Mouse (Mus musculus): Measurements from ENCODE around the gene Cpne1. TPM values are rescaled to one million over a fixed set of nuclear protein-coding genes. Genes with fewer than 3 reads are reported as not detected.

Cpne1 gene
- polyA plus RNA-seq (2014; fragmentation: Nextera tagmentation; extraction: Ambion mirVana) = 21.8 and 22.1 TPM in 2 replicates

DNA sequence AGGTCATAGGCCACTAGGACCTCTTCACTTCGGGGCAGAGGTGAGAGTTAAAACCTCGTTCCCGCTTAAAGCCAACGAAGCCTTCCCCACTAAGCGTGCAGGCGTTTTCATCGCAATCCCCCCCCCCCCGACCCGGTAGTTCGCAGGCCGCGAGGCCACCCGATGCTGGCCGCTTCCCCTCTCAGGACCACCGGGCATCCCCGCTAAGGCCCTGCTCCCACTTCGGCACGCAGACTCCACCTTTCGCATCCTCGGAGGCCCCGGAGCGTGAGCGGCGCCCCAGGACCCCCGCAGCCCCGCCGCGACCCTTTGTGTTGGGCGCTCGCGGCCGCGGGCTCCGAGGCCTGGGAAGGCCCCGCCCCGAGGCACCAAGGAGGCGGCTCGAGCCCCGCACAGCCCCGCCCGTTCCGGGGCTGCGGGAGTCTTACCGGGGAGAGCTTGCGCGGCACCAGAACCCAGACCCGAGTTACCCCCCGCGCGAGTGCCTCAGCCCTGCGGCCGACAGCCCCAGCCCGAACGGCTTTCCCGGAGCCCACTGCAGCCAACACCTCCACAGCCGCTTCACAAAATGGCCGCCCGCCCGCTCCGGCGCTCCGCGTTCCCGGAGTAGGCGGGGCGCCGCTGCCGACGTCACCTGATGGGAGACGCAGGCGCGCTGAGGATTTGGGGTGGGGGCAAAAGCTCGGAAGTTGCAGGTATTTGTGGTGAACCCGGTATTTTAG, at the start of gene Cpne1, which contains the start of gene Rbm12:
Gene Cpne1 (minus strand): TSS at position 608 of the 722 bp plus-strand sequence.
Gene Rbm12 (minus strand): TSS at position 621 of the 722 bp plus-strand sequence.
- peak; percentile 89 for ATAC-seq (ENCODE audit: insufficient number of reproducible peaks, insufficient read depth, low FRiP score, low read depth)

DNA sequence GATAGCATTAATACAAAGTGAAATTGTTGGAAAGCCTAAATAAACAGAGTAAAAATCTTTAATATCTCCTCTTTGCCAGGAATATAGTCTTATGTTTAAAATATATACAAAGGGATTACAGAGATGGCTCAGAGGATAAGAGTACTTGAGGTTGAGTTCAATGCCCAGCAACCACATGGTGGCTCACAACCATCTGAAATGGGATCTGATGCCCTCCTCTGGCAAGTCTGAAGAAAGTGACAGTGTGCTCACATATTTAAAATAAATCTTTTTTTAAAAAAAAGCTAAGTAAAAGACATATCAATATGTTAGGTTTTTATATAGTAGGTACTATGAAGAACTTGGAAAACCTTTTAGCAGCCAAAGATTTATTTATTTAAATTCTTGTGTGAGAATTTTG, 39.8 kb upstream of the Cpne1 start:
- no peak overlapping the region for H3K9ac ChIP-seq (ENCODE audit: low read length)
- H3K9me3 ChIP-seq (ENCODE audit: control insufficient read depth, low read length) = no peaks in the 10 kb centered on the region
- peaks cover 97% of the 10 kb centered on the region for H3K36me3 ChIP-seq (ENCODE audit: control insufficient read depth, insufficient read depth, low read length)
- no peaks in the 10 kb centered on the region for H3K27me3 ChIP-seq (ENCODE audit: control insufficient read depth, insufficient read depth, low read length)
- no peak for ATAC-seq (ENCODE audit: insufficient number of reproducible peaks, insufficient read depth, low FRiP score, low read depth)
- H3K4me2 ChIP-seq (ENCODE audit: low read length) = no peak overlapping the region
- H3K27ac ChIP-seq (replicated peaks in 1 of 2; ENCODE audit: control insufficient read depth in 1 of 2, insufficient read depth in 1 of 2, low read depth in 2 of 2, low read length in 2 of 2) = no peak overlapping the region
- no peak overlapping the region for H3K4me3 ChIP-seq (ENCODE audit: control insufficient read depth in 1 of 2, insufficient read depth in 1 of 2, low read depth in 1 of 2, low read length in 2 of 2)
- no peaks in the 10 kb centered on the region for H3K4me1 ChIP-seq (ENCODE audit: control insufficient read depth in 2 of 2, insufficient read depth in 2 of 2, low read length in 2 of 2)

More for the DNA sequence above, at the start of gene Cpne1, which contains the start of gene Rbm12:
- Histone ChIP-seq H3K9me3 (ENCODE audit: control insufficient read depth, low read length) (no peaks in the 10 kb centered on the region), H3K4me3 (ENCODE audit: control insufficient read depth in 1 of 2, insufficient read depth in 1 of 2, low read depth in 1 of 2, low read length in 2 of 2) (peak within 1 kb of the TSS; percentile 80 to 93), H3K36me3 (ENCODE audit: control insufficient read depth, insufficient read depth, low read length) (no peaks in the 10 kb centered on the region), H3K27ac (replicated peaks in 1 of 2; ENCODE audit: control insufficient read depth in 1 of 2, insufficient read depth in 1 of 2, low read depth in 2 of 2, low read length in 2 of 2) (peak within 1 kb of the TSS; percentile 72 to 90), H3K27me3 (ENCODE audit: control insufficient read depth, insufficient read depth, low read length) (no peaks in the 10 kb centered on the region), H3K9ac (ENCODE audit: low read length) (peak within 1 kb of the TSS; percentile 93), H3K4me1 (ENCODE audit: control insufficient read depth in 2 of 2, insufficient read depth in 2 of 2, low read length in 2 of 2) (peaks cover 2 to 16% of the 10 kb centered on the region in 2 experiments; a peak in 3 of 4 replicates), H3K4me2 (ENCODE audit: low read length) (peak within 1 kb of the TSS; percentile 71)
- WGBS = under 1% methylated on average over 65 of the region's 74 CpGs

- Histone ChIP-seq H3K4me3 (ENCODE audit: control insufficient read depth in 1 of 2, insufficient read depth in 1 of 2, low read depth in 1 of 2, low read length in 2 of 2) (no peak overlapping the region), H3K9ac (ENCODE audit: low read length) (no peak overlapping the region), H3K27ac (replicated peaks in 1 of 2; ENCODE audit: control insufficient read depth in 1 of 2, insufficient read depth in 1 of 2, low read depth in 2 of 2, low read length in 2 of 2) (no peak overlapping the region), H3K36me3 (ENCODE audit: control insufficient read depth, insufficient read depth, low read length) (peaks cover 65% of the 10 kb centered on the region), H3K4me2 (ENCODE audit: low read length) (no peak overlapping the region), H3K9me3 (ENCODE audit: control insufficient read depth, low read length) (no peaks in the 10 kb centered on the region), H3K27me3 (ENCODE audit: control insufficient read depth, insufficient read depth, low read length) (no peaks in the 10 kb centered on the region), H3K4me1 (ENCODE audit: control insufficient read depth in 2 of 2, insufficient read depth in 2 of 2, low read length in 2 of 2) (peaks cover 0 to 13% of the 10 kb centered on the region in 2 experiments; a peak in 3 of 4 replicates)
- 92% methylated on average over 3 of the region's 3 CpGs for WGBS
- no peak for ATAC-seq (ENCODE audit: insufficient number of reproducible peaks, insufficient read depth, low FRiP score, low read depth)
Observed at GRCm38 (mm10) chr2:156147316-156147915, 35.7 kb upstream of the Cpne1 start.

GRCm38 (mm10) chr2:156146272-156146989, 34.7 kb upstream of the Cpne1 start:
- no peak for ATAC-seq (ENCODE audit: insufficient number of reproducible peaks, insufficient read depth, low FRiP score, low read depth)
- Histone ChIP-seq H3K4me1 (ENCODE audit: control insufficient read depth in 2 of 2, insufficient read depth in 2 of 2, low read length in 2 of 2) (peaks cover 0 to 13% of the 10 kb centered on the region in 2 experiments; a peak in 3 of 4 replicates), H3K27me3 (ENCODE audit: control insufficient read depth, insufficient read depth, low read length) (no peaks in the 10 kb centered on the region), H3K27ac (replicated peaks in 1 of 2; ENCODE audit: control insufficient read depth in 1 of 2, insufficient read depth in 1 of 2, low read depth in 2 of 2, low read length in 2 of 2) (no peak overlapping the region), H3K36me3 (ENCODE audit: control insufficient read depth, insufficient read depth, low read length) (peaks cover 61% of the 10 kb centered on the region), H3K9ac (ENCODE audit: low read length) (no peak overlapping the region), H3K4me3 (ENCODE audit: control insufficient read depth in 1 of 2, insufficient read depth in 1 of 2, low read depth in 1 of 2, low read length in 2 of 2) (no peak overlapping the region), H3K9me3 (ENCODE audit: control insufficient read depth, low read length) (no peaks in the 10 kb centered on the region), H3K4me2 (ENCODE audit: low read length) (no peak overlapping the region)
- WGBS = 71% methylated on average over 5 of the region's 5 CpGs

- no peaks in the 10 kb centered on the region for H3K27me3 ChIP-seq (ENCODE audit: control insufficient read depth, insufficient read depth, low read length)
- H3K4me3 ChIP-seq (ENCODE audit: control insufficient read depth in 1 of 2, insufficient read depth in 1 of 2, low read depth in 1 of 2, low read length in 2 of 2) = peak overlapping the region in 1 of 2 experiments; percentile 84; a peak in 1 of 4 replicates
- no peak overlapping the region for H3K27ac ChIP-seq (replicated peaks in 1 of 2; ENCODE audit: control insufficient read depth in 1 of 2, insufficient read depth in 1 of 2, low read depth in 2 of 2, low read length in 2 of 2)
- no peak for ATAC-seq (ENCODE audit: insufficient number of reproducible peaks, insufficient read depth, low FRiP score, low read depth)
- H3K4me1 ChIP-seq (ENCODE audit: control insufficient read depth in 2 of 2, insufficient read depth in 2 of 2, low read length in 2 of 2) = peaks cover 0 to 13% of the 10 kb centered on the region in 2 experiments; a peak in 3 of 4 replicates
- H3K9ac ChIP-seq (ENCODE audit: low read length) = no peak overlapping the region
- no peaks in the 10 kb centered on the region for H3K9me3 ChIP-seq (ENCODE audit: control insufficient read depth, low read length)
- WGBS = 59% methylated on average over 11 of the region's 11 CpGs
- H3K4me2 ChIP-seq (ENCODE audit: low read length) = peak overlapping the region; percentile 82
- peaks cover 59% of the 10 kb centered on the region for H3K36me3 ChIP-seq (ENCODE audit: control insufficient read depth, insufficient read depth, low read length)
Observed at GRCm38 (mm10) chr2:156145486-156146130, 33.8 kb upstream of the Cpne1 start.

- peak within 1 kb of the TSS; percentile 82 for H3K4me2 ChIP-seq (ENCODE audit: low read length)
- no peaks in the 10 kb centered on the region for H3K9me3 ChIP-seq (ENCODE audit: control insufficient read depth, low read length)
- H3K27ac ChIP-seq (replicated peaks in 1 of 2; ENCODE audit: control insufficient read depth in 1 of 2, insufficient read depth in 1 of 2, low read depth in 2 of 2, low read length in 2 of 2) = peak within 1 kb of the TSS; percentile 92 to 95
- H3K9ac ChIP-seq (ENCODE audit: low read length) = peak within 1 kb of the TSS; percentile 85
- peak within 1 kb of the TSS; percentile 84 for H3K4me3 ChIP-seq (ENCODE audit: control insufficient read depth in 1 of 2, insufficient read depth in 1 of 2, low read depth in 1 of 2, low read length in 2 of 2)
- peaks cover 0 to 13% of the 10 kb centered on the region in 2 experiments; a peak in 3 of 4 replicates for H3K4me1 ChIP-seq (ENCODE audit: control insufficient read depth in 2 of 2, insufficient read depth in 2 of 2, low read length in 2 of 2)
- H3K27me3 ChIP-seq (ENCODE audit: control insufficient read depth, insufficient read depth, low read length) = no peaks in the 10 kb centered on the region
- ATAC-seq (ENCODE audit: insufficient number of reproducible peaks, insufficient read depth, low FRiP score, low read depth) = peak; percentile 96
- H3K36me3 ChIP-seq (ENCODE audit: control insufficient read depth, insufficient read depth, low read length) = peaks cover 49% of the 10 kb centered on the region
- under 1% methylated on average over 70 of the region's 70 CpGs for whole genome bisulfite sequencing
Observed at GRCm38 (mm10) chr2:156143953-156144724, 32.4 kb upstream of the Cpne1 start, which contains the start of the genes Romo1 and Nfs1. Gene Romo1, plus strand, starts transcription at chr2:156144039. Gene Nfs1, minus strand, starts transcription at chr2:156144186.

Measured in heart, embryonic 14.5 days (tissue).